Mouse (Mus musculus) neural tube, embryonic 12.5 days (tissue): ENCODE data around the gene Siae. TPM values are rescaled to one million over a fixed set of nuclear protein-coding genes. Genes with fewer than 3 reads are reported as not detected.

Experiments used
- ATAC-seq: fragments of 200-750 bp; cut with Nextera tagmentation; 2 replicates; pipeline ENCODE4 v1.8.0; 2017; ENCODE audit warnings: low read depth, mild to moderate bottlenecking, moderate TSS enrichment, moderate library complexity; ENCODE audit not compliant: low FRiP score
- H3K27ac ChIP-seq: fragments of 300-500 bp; sonication (generic); 2 replicates; pipeline ENCODE4 v1.5.1; 2016
- H3K27me3 ChIP-seq: fragments of 300-500 bp; sonication (generic); replicated peaks from 2 replicates; pipeline ENCODE4 v1.6.1; 2016; ENCODE audit warnings: mild to moderate bottlenecking
- H3K36me3 ChIP-seq: fragments of 300-500 bp; sonication (generic); 2 replicates; pipeline ENCODE4 v1.6.1; 2016; ENCODE audit warnings: mild to moderate bottlenecking
- H3K4me1 ChIP-seq: fragments of 300-500 bp; sonication (generic); 2 replicates; pipeline ENCODE4 v1.6.1; 2016
- H3K4me2 ChIP-seq: fragments of 300-500 bp; sonication (generic); replicated peaks from 2 replicates; pipeline ENCODE4 v1.6.1; 2016; ENCODE audit warnings: mild to moderate bottlenecking
- H3K4me3 ChIP-seq: fragments of 300-500 bp; sonication (generic); 2 replicates; pipeline ENCODE4 v1.5.1; 2016
- H3K9ac ChIP-seq: fragments of 300-500 bp; sonication (generic); 2 replicates; pipeline ENCODE4 v1.6.1; 2016; ENCODE audit warnings: mild to moderate bottlenecking
- H3K9me3 ChIP-seq: fragments of 300-500 bp; sonication (generic); 2 replicates; pipeline ENCODE4 v1.6.1; 2016; ENCODE audit warnings: mild to moderate bottlenecking
- WGBS: fragments of 180-500 bp; shearing (Covaris S2); methylation state at CpG from one replicate; pipeline ENCODE4 v1.1.7; 2016; 5-methylcytosine and 5-hydroxymethylcytosine counted together
- polyA plus RNA-seq: library from polyadenylated mRNA; unstranded; fragments of >200 nt; fragmentation: Nextera tagmentation; extraction: Ambion mirVana; gene quantifications from 2 replicates; pipeline ENCODE4 v1.2.1, GENCODE M21; 2016

Siae gene
- polyA plus RNA-seq, 1 experiment from 2014 or later: 10.5 TPM

GRCm38 (mm10) chr9:37530031-37530887, 25.2 kb upstream of the Siae start:
- Histone ChIP-seq H3K4me2 (peak overlapping the region; percentile 60), H3K9ac (peak overlapping the region; percentile 44), H3K4me1 (peaks cover 35% of the 10 kb centered on the region), H3K27ac (no peak overlapping the region), H3K36me3 (0 out of 2 replicates have a peak, but pooled peaks cover 2% of the 10 kb centered on the region), H3K9me3 (no peaks in the 10 kb centered on the region), H3K4me3 (peak overlapping the region; percentile 29), H3K27me3 (peaks cover 67% of the 10 kb centered on the region)
- under 1% methylated on average over 32 of the region's 32 CpGs for WGBS
- ATAC-seq: no peak; the same call in 1 of the 2 replicates

DNA sequence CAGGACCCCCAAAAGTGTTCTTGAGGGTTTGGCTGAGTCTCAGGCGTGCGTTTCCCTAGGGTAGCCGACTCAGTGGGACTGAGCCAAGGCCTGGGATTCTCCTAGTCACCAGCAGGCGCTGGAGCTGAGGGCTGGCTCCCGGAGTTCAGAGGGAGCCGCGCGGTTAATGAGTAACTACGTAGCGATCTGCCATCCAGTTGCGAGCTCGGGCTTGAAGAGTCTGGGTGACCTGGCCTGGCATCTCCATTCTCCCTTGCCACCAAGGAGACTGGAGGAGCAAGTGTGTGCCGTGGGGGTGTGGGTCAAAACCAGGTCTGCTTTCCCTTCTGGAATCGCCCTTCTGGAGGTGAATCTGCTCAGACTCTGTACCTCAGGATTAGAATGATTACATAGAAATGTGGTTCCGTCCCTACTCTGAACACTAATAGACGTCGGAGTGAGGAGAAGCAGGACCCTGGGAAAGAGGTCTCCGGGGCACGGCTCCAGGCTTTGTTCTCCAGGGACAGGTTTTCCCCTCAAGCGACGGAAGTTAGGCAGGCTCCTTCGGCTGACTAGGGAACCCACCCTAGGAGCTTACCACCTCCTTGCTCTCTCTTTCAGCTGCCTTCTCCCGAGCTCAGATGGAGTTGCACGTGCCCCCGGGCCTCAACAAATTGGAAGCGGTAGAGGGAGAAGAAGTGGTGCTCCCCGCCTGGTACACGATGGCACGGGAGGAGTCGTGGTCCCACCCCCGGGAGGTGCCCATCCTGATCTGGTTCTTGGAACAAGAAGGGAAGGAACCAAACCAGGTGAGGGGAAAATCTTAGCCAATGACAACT, 24.4 kb upstream of the Siae start:
- Histone ChIP-seq H3K27ac (no peak overlapping the region), H3K4me1 (peaks cover 35% of the 10 kb centered on the region), H3K36me3 (no peaks in the 10 kb centered on the region), H3K4me3 (peak overlapping the region; percentile 29), H3K9me3 (no peaks in the 10 kb centered on the region), H3K9ac (peak overlapping the region; percentile 26; the same call in 1 of the 2 replicates), H3K4me2 (peak overlapping the region; percentile 60), H3K27me3 (peaks cover 61% of the 10 kb centered on the region)
- 1% methylated on average over 31 of the region's 31 CpGs for WGBS
- ATAC-seq: peak; percentile 67

DNA sequence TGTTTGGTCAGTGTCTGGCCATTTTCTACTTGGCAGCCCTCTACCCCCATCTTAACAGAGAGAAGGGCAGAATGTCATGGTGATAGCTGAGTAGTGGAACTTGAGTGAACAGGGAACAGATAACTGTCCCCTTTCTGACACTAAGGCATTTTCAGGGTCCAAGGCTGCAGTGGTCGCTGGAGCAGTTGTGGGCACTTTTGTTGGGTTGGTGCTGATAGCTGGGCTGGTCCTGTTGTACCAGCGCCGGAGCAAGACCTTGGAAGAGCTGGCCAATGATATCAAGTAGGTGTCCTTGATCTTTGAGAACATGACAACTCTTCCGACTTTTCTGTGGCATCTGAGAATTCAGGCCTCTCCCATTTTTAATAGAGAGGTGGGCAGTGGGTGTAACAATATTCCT, 18.6 kb upstream of the Siae start:
- H3K36me3 ChIP-seq: 0 out of 2 replicates have a peak, but pooled peaks cover 2% of the 10 kb centered on the region
- H3K27ac ChIP-seq: no peak overlapping the region
- no peak for ATAC-seq
- WGBS: 78% methylated on average over 4 of the region's 4 CpGs
- H3K27me3 ChIP-seq: peaks cover 7% of the 10 kb centered on the region
- H3K4me3 ChIP-seq: no peak overlapping the region
- H3K4me2 ChIP-seq: no peak overlapping the region
- H3K4me1 ChIP-seq: no peaks in the 10 kb centered on the region
- H3K9ac ChIP-seq: no peak overlapping the region
- H3K9me3 ChIP-seq: no peaks in the 10 kb centered on the region

- H3K4me3 ChIP-seq: no peak overlapping the region
- H3K36me3 ChIP-seq: 0 out of 2 replicates have a peak, but pooled peaks cover 2% of the 10 kb centered on the region
- no peaks in the 10 kb centered on the region for H3K4me1 ChIP-seq
- no peaks in the 10 kb centered on the region for H3K9me3 ChIP-seq
- whole genome bisulfite sequencing: 79% methylated on average over 5 of the region's 5 CpGs
- no peak overlapping the region for H3K27ac ChIP-seq
- no peak for ATAC-seq
- H3K27me3 ChIP-seq: 0 out of 2 replicates have a peak, but pooled peaks cover 3% of the 10 kb centered on the region
- H3K4me2 ChIP-seq: no peak overlapping the region
- H3K9ac ChIP-seq: no peak overlapping the region
Observed at GRCm38 (mm10) chr9:37537658-37538250, 17.7 kb upstream of the Siae start.

GRCm38 (mm10) chr9:37539170-37540025, 16.1 kb upstream of the Siae start, which contains the start of gene Vsig2:
Gene Vsig2, plus strand, starts transcription at chr9:37539255.
- H3K27ac ChIP-seq: no peak within 1 kb of the TSS
- H3K36me3 ChIP-seq: 0 out of 2 replicates have a peak, but pooled peaks cover 2% of the 10 kb centered on the region
- no peak within 1 kb of the TSS for H3K4me3 ChIP-seq
- H3K4me1 ChIP-seq: no peaks in the 10 kb centered on the region
- no peak within 1 kb of the TSS for H3K9ac ChIP-seq
- H3K27me3 ChIP-seq: peaks cover 11% of the 10 kb centered on the region
- 0 out of 2 replicates have a peak, but pooled peaks have one; percentile 22 for ATAC-seq
- H3K4me2 ChIP-seq: no peak within 1 kb of the TSS
- WGBS: 45% methylated on average over 23 of the region's 23 CpGs
- no peaks in the 10 kb centered on the region for H3K9me3 ChIP-seq

DNA sequence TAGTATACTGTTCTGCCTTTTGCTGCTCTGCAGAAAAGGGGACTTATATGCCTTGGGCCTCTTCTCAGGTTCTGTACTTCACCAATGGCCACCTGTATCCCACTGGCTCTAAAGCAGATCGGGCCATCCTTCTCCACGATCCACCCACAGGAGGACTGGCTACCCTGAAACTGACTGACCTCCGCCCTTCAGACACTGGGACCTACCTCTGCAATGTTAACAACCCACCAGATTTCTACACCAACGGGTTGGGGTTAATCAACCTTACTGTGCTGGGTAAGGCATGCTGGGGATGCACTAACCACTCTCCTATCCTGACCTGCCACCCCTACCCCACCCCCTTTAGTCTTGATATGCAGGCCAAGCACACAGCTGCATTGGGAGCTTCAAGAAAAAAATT, 15.3 kb upstream of the Siae start:
- H3K27ac ChIP-seq: no peak overlapping the region
- H3K4me1 ChIP-seq: peaks cover 5% of the 10 kb centered on the region
- no peak overlapping the region for H3K4me3 ChIP-seq
- peaks cover 20% of the 10 kb centered on the region for H3K27me3 ChIP-seq
- ATAC-seq: no peak
- H3K9me3 ChIP-seq: no peaks in the 10 kb centered on the region
- WGBS: 84% methylated on average over 4 of the region's 4 CpGs
- H3K9ac ChIP-seq: no peak overlapping the region
- H3K4me2 ChIP-seq: no peak overlapping the region
- H3K36me3 ChIP-seq: 0 out of 2 replicates have a peak, but pooled peaks cover 2% of the 10 kb centered on the region

- H3K9ac ChIP-seq: no peak overlapping the region
- peaks cover 6% of the 10 kb centered on the region for H3K4me1 ChIP-seq
- H3K4me2 ChIP-seq: no peak overlapping the region
- 0 out of 2 replicates have a peak, but pooled peaks cover 2% of the 10 kb centered on the region for H3K36me3 ChIP-seq
- H3K9me3 ChIP-seq: no peaks in the 10 kb centered on the region
- H3K27me3 ChIP-seq: peaks cover 27% of the 10 kb centered on the region
- no peak overlapping the region for H3K27ac ChIP-seq
- 81% methylated on average over 6 of the region's 6 CpGs for WGBS
- no peak overlapping the region for H3K4me3 ChIP-seq
- no peak for ATAC-seq
Observed at GRCm38 (mm10) chr9:37540701-37541575, 14.6 kb upstream of the Siae start.

DNA sequence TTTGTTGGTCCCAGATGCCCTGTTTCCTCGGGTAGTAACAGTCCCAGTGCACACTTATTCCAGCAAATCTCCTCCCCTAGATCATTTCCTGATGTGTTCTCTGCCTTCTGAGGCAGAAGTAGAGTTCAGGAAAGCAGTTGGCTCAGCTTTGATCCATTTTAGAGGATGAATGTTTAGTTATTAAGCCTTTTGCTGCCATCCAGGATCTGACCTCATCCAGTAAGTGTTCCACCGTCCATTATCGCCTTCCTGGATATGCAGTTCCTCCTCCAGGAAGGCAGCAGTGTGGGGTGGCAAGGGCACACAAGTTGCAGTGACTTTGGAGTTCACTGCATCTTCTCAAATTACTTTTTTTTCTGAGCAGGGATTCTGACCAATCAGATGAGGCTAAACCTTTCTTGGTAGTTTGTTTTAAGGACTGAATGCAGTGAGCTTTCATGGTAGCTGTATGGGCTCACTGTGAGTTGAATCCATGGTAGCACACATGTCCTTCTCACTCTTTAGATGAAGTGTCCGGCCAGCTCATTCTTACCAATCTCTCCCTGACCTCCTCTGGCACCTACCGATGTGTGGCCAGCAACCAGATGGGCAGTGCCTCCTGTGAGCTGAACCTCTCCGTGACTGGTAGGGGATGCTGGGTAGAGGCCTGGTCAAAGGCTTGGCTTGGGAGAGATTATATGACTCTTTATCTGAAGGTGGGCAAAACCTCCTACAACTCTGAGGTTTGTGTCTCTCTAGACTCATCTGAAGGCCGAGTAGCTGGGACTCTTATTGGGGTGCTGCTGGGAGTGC, 13.5 kb upstream of the Siae start:
- no peak overlapping the region for H3K9ac ChIP-seq
- no peak overlapping the region for H3K4me2 ChIP-seq
- ATAC-seq: no peak
- H3K4me1 ChIP-seq: peaks cover 6% of the 10 kb centered on the region
- H3K27ac ChIP-seq: no peak overlapping the region
- 0 out of 2 replicates have a peak, but pooled peaks cover 2% of the 10 kb centered on the region for H3K36me3 ChIP-seq
- H3K9me3 ChIP-seq: no peaks in the 10 kb centered on the region
- 72% methylated on average over 7 of the region's 7 CpGs for WGBS
- H3K27me3 ChIP-seq: peaks cover 34% of the 10 kb centered on the region
- no peak overlapping the region for H3K4me3 ChIP-seq

GRCm38 (mm10) chr9:37543869-37544440, 11.5 kb upstream of the Siae start:
- no peak overlapping the region; the same call in 1 of the 2 replicates for H3K4me3 ChIP-seq
- no peak overlapping the region for H3K27ac ChIP-seq
- peak overlapping the region; percentile 53 for H3K4me2 ChIP-seq
- ATAC-seq: no peak
- no peaks in the 10 kb centered on the region for H3K36me3 ChIP-seq
- WGBS: 24% methylated on average over 12 of the region's 12 CpGs
- 0 out of 2 replicates have a peak overlapping the region, but pooled peaks have one; percentile 3 for H3K9ac ChIP-seq
- peaks cover 48% of the 10 kb centered on the region for H3K27me3 ChIP-seq
- H3K4me1 ChIP-seq: peaks cover 6% of the 10 kb centered on the region
- H3K9me3 ChIP-seq: no peaks in the 10 kb centered on the region
